Mouse (Mus musculus) right cerebral cortex, postnatal 14 days (tissue): ENCODE measurements around the gene Got2.

Source experiments
- DNase-seq: peaks from one replicate; pipeline ENCODE4 v3.0.0; 2022

Got2 gene

GRCm38 (mm10) chr8:95888285-95889136, at the start of gene Got2:
Gene Got2, minus strand, starts transcription at chr8:95888547.
- peak; percentile 88 for DNase-seq

- no peak for DNase-seq
Measured at GRCm38 (mm10) chr8:95932841-95933240, 44.5 kb upstream of the Got2 start.

- DNase-seq, result no peak
Measured at GRCm38 (mm10) chr8:95929821-95930220, 41.5 kb upstream of the Got2 start.

- no peak for DNase-seq
Measured at GRCm38 (mm10) chr8:95916106-95916505, 27.8 kb upstream of the Got2 start.

GRCm38 (mm10) chr8:95914905-95915643, 26.7 kb upstream of the Got2 start:
- peak; percentile 80 for DNase-seq

- no peak for DNase-seq
Measured at GRCm38 (mm10) chr8:95911240-95911639, 22.9 kb upstream of the Got2 start.

- DNase-seq, result no peak
Measured at GRCm38 (mm10) chr8:95907885-95908284, 19.5 kb upstream of the Got2 start.

GRCm38 (mm10) chr8:95906738-95907137, 18.4 kb upstream of the Got2 start:
- no peak for DNase-seq

- DNase-seq, result no peak
Measured at GRCm38 (mm10) chr8:95901864-95902263, 13.5 kb upstream of the Got2 start.

- no peak for DNase-seq
Measured at GRCm38 (mm10) chr8:95893701-95894100, 5.4 kb upstream of the Got2 start.

- peak; percentile 87 for DNase-seq
Measured at GRCm38 (mm10) chr8:95887578-95888284, 616 bp downstream of the Got2 start.

GRCm38 (mm10) chr8:95886647-95887577, 1.4 kb downstream of the Got2 start:
- DNase-seq, result peak; percentile 29

GRCm38 (mm10) chr8:95885966-95886365, 2.4 kb downstream of the Got2 start:
- DNase-seq, result no peak

GRCm38 (mm10) chr8:95885271-95885841, 3.0 kb downstream of the Got2 start:
- DNase-seq, result no peak

- DNase-seq, result no peak
Measured at GRCm38 (mm10) chr8:95884491-95884890, 3.9 kb downstream of the Got2 start.

GRCm38 (mm10) chr8:95882191-95882590, 6.2 kb downstream of the Got2 start:
- no peak for DNase-seq

- DNase-seq, result no peak
Measured at GRCm38 (mm10) chr8:95881576-95881975, 6.8 kb downstream of the Got2 start.

GRCm38 (mm10) chr8:95879823-95880222, 8.5 kb downstream of the Got2 start:
- no peak for DNase-seq

GRCm38 (mm10) chr8:95878176-95878962, 10.0 kb downstream of the Got2 start:
- DNase-seq, result peak; percentile 48

- no peak for DNase-seq
Measured at GRCm38 (mm10) chr8:95875270-95875669, 13.1 kb downstream of the Got2 start.

GRCm38 (mm10) chr8:95871690-95872089, 16.7 kb downstream of the Got2 start:
- DNase-seq, result no peak
